Mouse (Mus musculus) neural tube, embryonic 13.5 days (tissue): ENCODE measurements around the gene Mapk12. TPM values are rescaled to one million over a fixed set of nuclear protein-coding genes. Genes with fewer than 3 reads are reported as not detected.

Source experiments
- ATAC-seq: fragments of 200-750 bp; cut with Nextera tagmentation; 2 replicates; pipeline ENCODE4 v1.8.0; 2017; ENCODE audit warnings: low read depth, mild to moderate bottlenecking, moderate TSS enrichment, moderate library complexity
- H3K27ac ChIP-seq: fragments of 300-500 bp; sonication (generic); replicated peaks from 2 replicates; pipeline ENCODE4 v1.5.1; 2015; ENCODE audit warnings: moderate library complexity, mild to moderate bottlenecking, inconsistent platforms
- H3K27me3 ChIP-seq: fragments of 300-500 bp; sonication (generic); 2 replicates; pipeline ENCODE4 v1.6.1; 2015; ENCODE audit warnings: mild to moderate bottlenecking, inconsistent platforms
- H3K36me3 ChIP-seq: fragments of 300-500 bp; sonication (generic); 2 replicates; pipeline ENCODE4 v1.6.1; 2015; ENCODE audit warnings: mild to moderate bottlenecking, inconsistent platforms
- H3K4me1 ChIP-seq: fragments of 300-500 bp; sonication (generic); replicated peaks from 2 replicates; pipeline ENCODE4 v1.6.1; 2015; ENCODE audit warnings: inconsistent platforms
- H3K4me2 ChIP-seq: fragments of 300-500 bp; sonication (generic); 2 replicates; pipeline ENCODE4 v1.6.1; 2015; ENCODE audit warnings: inconsistent platforms, mild to moderate bottlenecking, moderate library complexity
- H3K4me3 ChIP-seq: fragments of 300-500 bp; sonication (generic); 2 replicates; pipeline ENCODE4 v1.5.1; 2015; ENCODE audit warnings: mild to moderate bottlenecking, inconsistent platforms
- H3K9ac ChIP-seq: fragments of 300-500 bp; sonication (generic); 2 replicates; pipeline ENCODE4 v1.6.1; 2015; ENCODE audit warnings: moderate library complexity, mild to moderate bottlenecking, inconsistent platforms
- H3K9me3 ChIP-seq: fragments of 300-500 bp; sonication (generic); 2 replicates; pipeline ENCODE4 v1.6.1; 2016; ENCODE audit warnings: inconsistent platforms
- WGBS: fragments of 180-500 bp; shearing (Covaris S2); methylation state at CpG from one replicate; pipeline ENCODE4 v1.1.7; 2015; 5-methylcytosine and 5-hydroxymethylcytosine counted together
- polyA plus RNA-seq: library from polyadenylated mRNA; unstranded; fragments of >200 nt; fragmentation: Nextera tagmentation; extraction: Ambion mirVana; gene quantifications from 2 replicates; pipeline ENCODE4 v1.2.1, GENCODE M21; 2015

The Mapk12 gene
- polyA plus RNA-seq, 1 experiment from 2014 or later, result 7.0 TPM

DNA sequence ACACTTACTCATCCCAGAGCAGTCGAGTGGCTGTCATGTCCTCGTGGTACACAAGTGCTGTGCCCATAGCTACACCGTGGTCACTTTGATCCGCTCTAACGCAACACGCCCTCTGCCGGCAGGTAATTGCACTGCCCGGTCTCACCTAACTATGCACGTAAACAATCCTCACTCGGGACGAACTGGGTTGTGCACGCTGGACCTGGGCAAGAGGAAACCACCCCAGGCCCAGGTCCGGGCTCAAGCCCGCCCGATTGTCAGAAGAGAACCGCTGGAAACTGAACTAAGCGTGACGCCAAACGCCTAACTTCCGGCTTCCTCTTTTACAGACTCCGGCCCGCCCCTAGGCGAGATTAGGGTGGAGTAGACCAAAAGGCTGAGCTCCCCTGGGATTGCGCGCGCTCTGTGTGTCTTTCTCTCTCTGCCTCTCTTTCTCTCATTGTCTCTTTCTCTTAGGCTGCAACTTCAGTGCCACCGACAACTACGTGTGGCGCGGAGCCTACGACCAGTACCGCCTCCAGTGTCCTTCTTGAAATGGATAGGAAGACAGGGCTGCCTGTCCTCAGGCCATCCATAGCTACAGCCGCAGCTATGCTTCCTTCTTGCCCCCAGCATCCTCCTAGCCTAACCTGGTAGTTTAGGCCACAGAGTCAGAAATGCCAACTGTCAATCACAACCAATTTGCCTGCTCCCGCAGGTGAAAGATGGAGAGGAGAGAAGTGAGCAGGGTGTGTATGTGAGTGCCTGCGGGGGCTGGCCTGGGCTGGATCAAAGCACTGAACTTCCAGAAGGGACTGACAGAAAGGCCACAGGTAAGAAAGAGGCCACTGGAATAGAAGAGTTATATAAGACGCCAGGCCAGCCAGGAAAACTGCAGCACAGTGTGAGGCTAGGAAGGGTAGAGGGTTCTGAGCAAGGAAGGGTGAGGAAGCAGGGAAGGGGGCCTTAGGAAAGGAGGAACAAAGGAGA, 11.8 kb downstream of the Mapk12 start, which contains the start of gene Hdac10:
Gene Hdac10 (minus strand): TSS at position 319 of the 969 bp plus-strand sequence.
- Histone ChIP-seq H3K27ac (peak within 1 kb of the TSS; percentile 81), H3K4me2 (peak within 1 kb of the TSS; percentile 79), H3K36me3 (peaks cover 4% of the 10 kb centered on the region; the same call in 1 of the 2 replicates), H3K4me1 (peaks cover 27% of the 10 kb centered on the region), H3K27me3 (no peaks in the 10 kb centered on the region), H3K9me3 (no peaks in the 10 kb centered on the region), H3K9ac (peak within 1 kb of the TSS; percentile 78), H3K4me3 (peak within 1 kb of the TSS; percentile 60)
- WGBS, result 3% methylated on average over 36 of the region's 36 CpGs
- ATAC-seq, result peak; percentile 83

- Histone ChIP-seq H3K36me3 (peaks cover 4% of the 10 kb centered on the region; the same call in 1 of the 2 replicates), H3K4me2 (peak overlapping the region; percentile 79), H3K9ac (peak overlapping the region; percentile 78), H3K27me3 (no peaks in the 10 kb centered on the region), H3K9me3 (no peaks in the 10 kb centered on the region), H3K4me3 (peak overlapping the region; percentile 60), H3K27ac (peak overlapping the region; percentile 81; the same call in 1 of the 2 replicates), H3K4me1 (peaks cover 34% of the 10 kb centered on the region)
- 75% methylated on average over 8 of the region's 8 CpGs for WGBS
- ATAC-seq, result no peak
Measured at GRCm38 (mm10) chr15:89127364-89127940, 13.1 kb downstream of the Mapk12 start.

DNA sequence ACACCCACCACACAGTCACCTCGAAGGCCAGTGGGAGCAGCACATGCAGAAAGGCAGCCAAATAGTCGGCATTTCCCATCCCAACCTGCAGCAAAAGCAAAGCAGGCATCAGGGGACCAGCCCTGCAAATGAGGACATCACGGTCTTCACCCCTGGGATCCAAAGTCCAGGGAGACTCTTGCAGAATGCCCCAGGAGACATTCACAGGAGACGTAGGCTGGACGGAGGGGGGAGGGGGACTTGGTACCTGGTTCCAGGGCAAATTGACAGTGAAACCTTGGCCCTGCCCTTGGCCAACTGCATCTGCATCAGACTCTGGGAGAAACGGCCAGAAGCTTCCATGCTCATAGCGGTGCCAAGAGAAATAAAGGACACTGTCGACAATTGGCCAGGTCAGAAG, 13.9 kb downstream of the Mapk12 start:
- no peaks in the 10 kb centered on the region for H3K27me3 ChIP-seq
- H3K27ac ChIP-seq, result no peak overlapping the region
- no peaks in the 10 kb centered on the region for H3K9me3 ChIP-seq
- no peak overlapping the region for H3K4me2 ChIP-seq
- no peak for ATAC-seq
- peaks cover 42% of the 10 kb centered on the region for H3K4me1 ChIP-seq
- no peak overlapping the region for H3K9ac ChIP-seq
- H3K36me3 ChIP-seq, result peaks cover 4% of the 10 kb centered on the region; the same call in 1 of the 2 replicates
- 90% methylated on average over 8 of the region's 8 CpGs for WGBS
- H3K4me3 ChIP-seq, result no peak overlapping the region

DNA sequence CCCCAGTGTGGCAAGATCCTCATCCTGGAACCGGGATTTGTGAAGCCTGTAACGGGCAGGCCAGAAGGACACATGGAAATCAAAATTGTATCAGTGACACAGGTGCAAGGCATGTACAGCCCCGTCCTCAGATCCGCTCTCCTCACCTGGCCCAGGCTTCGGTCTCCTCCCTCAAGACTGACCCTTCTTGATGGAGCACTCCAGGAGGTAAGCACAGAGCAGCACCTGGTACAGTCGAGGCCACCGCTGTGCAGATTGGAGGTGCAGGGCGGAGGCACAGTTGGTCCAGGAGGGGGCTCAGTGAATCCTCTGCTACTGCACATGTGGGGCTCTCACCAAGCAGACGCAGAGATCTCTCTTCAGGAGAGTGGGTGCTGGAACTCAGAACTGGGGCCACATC, 15.2 kb downstream of the Mapk12 start:
- Histone ChIP-seq H3K4me2 (no peak overlapping the region), H3K27me3 (no peaks in the 10 kb centered on the region), H3K27ac (no peak overlapping the region), H3K4me3 (no peak overlapping the region), H3K36me3 (peaks cover 1% of the 10 kb centered on the region; the same call in 1 of the 2 replicates), H3K9ac (no peak overlapping the region), H3K9me3 (no peaks in the 10 kb centered on the region), H3K4me1 (peaks cover 55% of the 10 kb centered on the region)
- 97% methylated on average over 9 of the region's 9 CpGs for WGBS
- no peak for ATAC-seq

DNA sequence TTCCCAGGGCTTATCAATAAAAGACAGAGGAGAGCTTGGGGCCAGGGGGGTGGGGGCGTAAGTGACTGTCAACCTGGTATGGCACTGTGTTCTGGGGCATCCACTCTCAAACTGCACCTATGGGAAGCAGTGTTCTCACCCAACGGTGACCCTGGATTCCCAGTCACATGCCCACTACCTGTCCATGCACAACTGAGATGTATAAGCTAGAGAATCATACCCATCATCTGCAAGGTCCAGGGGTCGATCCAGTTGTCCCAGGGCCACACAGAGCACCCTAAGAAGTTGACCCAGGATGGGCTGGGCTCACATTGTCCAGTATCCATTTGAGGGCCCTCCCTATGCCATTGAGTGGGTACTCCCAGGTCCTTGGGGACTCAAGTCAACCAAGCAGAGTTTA, 16.2 kb downstream of the Mapk12 start:
- no peaks in the 10 kb centered on the region for H3K27me3 ChIP-seq
- H3K36me3 ChIP-seq, result peaks cover 4% of the 10 kb centered on the region; the same call in 1 of the 2 replicates
- H3K27ac ChIP-seq, result peak overlapping the region; percentile 92; the same call in 1 of the 2 replicates
- 0 out of 2 replicates have a peak overlapping the region, but pooled peaks have one; percentile 5 for H3K9ac ChIP-seq
- peaks cover 65% of the 10 kb centered on the region for H3K4me1 ChIP-seq
- ATAC-seq, result no peak
- no peak overlapping the region for H3K4me3 ChIP-seq
- peak overlapping the region; percentile 99; the same call in 1 of the 2 replicates for H3K4me2 ChIP-seq
- H3K9me3 ChIP-seq, result no peaks in the 10 kb centered on the region
- WGBS, result 97% methylated on average over 3 of the region's 3 CpGs

- Histone ChIP-seq H3K4me1 (peaks cover 60% of the 10 kb centered on the region), H3K9me3 (no peaks in the 10 kb centered on the region), H3K27ac (peak overlapping the region; percentile 92), H3K27me3 (no peaks in the 10 kb centered on the region), H3K4me2 (peak overlapping the region; percentile 99), H3K36me3 (peaks cover 4% of the 10 kb centered on the region; the same call in 1 of the 2 replicates), H3K4me3 (peak overlapping the region; percentile 73), H3K9ac (peak overlapping the region; percentile 86)
- WGBS, result 31% methylated on average over 11 of the region's 11 CpGs
- ATAC-seq, result peak; percentile 28
Measured at GRCm38 (mm10) chr15:89123595-89123994, 16.9 kb downstream of the Mapk12 start.

- H3K27ac ChIP-seq, result peak within 1 kb of the TSS; percentile 92
- peaks cover 10% of the 10 kb centered on the region for H3K36me3 ChIP-seq
- peak; percentile 78 for ATAC-seq
- peak within 1 kb of the TSS; percentile 99 for H3K4me2 ChIP-seq
- no peaks in the 10 kb centered on the region for H3K9me3 ChIP-seq
- H3K27me3 ChIP-seq, result no peaks in the 10 kb centered on the region
- H3K4me3 ChIP-seq, result peak within 1 kb of the TSS; percentile 73
- peak within 1 kb of the TSS; percentile 86 for H3K9ac ChIP-seq
- peaks cover 54% of the 10 kb centered on the region for H3K4me1 ChIP-seq
- under 1% methylated on average over 47 of the region's 47 CpGs for WGBS
Measured at GRCm38 (mm10) chr15:89122649-89123366, 17.7 kb downstream of the Mapk12 start, which contains the start of gene Tubgcp6. TSS of gene Tubgcp6 (minus strand) at chr15:89123112.

DNA sequence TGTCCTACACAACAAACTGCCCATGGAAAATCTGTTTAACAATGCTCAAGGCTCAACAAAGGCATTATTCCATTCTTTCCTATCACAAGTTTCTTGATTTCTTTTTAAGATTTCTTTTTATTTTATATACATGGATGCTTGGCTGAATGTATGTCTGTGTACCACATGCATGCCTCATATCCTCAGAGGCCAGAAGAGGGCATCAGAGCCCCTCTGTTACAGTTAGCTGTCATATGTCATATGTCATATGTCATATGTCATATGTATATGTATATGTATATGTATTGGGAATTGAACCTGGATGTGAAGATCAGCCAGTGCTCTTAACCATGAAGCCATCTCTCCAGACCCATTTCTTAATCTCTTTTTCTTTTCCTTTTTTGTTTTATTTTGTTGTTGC, 22.5 kb downstream of the Mapk12 start:
- no peak overlapping the region for H3K9ac ChIP-seq
- no peak overlapping the region for H3K4me2 ChIP-seq
- H3K4me3 ChIP-seq, result no peak overlapping the region
- peaks cover 45% of the 10 kb centered on the region for H3K36me3 ChIP-seq
- no peak for ATAC-seq
- H3K9me3 ChIP-seq, result no peaks in the 10 kb centered on the region
- no peak overlapping the region for H3K27ac ChIP-seq
- no peaks in the 10 kb centered on the region for H3K27me3 ChIP-seq
- H3K4me1 ChIP-seq, result peaks cover 33% of the 10 kb centered on the region

DNA sequence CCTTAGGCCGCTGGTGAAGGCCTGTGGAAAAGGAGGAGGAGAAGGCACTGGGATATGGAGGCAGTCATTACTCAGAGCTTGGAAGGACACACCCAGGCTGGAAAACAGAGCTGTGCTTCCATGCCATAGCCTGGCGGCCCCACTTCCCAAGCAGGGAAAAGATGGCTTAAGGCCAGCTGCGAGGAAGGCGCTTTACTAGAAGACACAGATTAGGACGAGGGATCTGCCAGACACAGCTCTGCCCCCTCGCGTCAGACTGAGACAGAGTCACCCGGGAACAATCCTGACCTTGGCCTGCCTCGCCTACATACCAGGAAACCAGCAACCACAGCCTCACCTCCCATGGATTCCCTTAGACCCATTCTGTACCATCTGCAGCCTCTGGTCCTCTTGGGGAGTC, 30.4 kb downstream of the Mapk12 start:
- no peak overlapping the region for H3K9ac ChIP-seq
- H3K36me3 ChIP-seq, result peaks cover 94% of the 10 kb centered on the region
- no peaks in the 10 kb centered on the region for H3K9me3 ChIP-seq
- H3K27ac ChIP-seq, result no peak overlapping the region
- no peaks in the 10 kb centered on the region for H3K27me3 ChIP-seq
- 87% methylated on average over 9 of the region's 9 CpGs for WGBS
- no peak for ATAC-seq
- no peak overlapping the region for H3K4me2 ChIP-seq
- H3K4me3 ChIP-seq, result no peak overlapping the region
- no peaks in the 10 kb centered on the region for H3K4me1 ChIP-seq

GRCm38 (mm10) chr15:89106976-89107375, 33.5 kb downstream of the Mapk12 start:
- Histone ChIP-seq H3K9ac (no peak overlapping the region), H3K9me3 (no peaks in the 10 kb centered on the region), H3K4me1 (no peaks in the 10 kb centered on the region), H3K27me3 (no peaks in the 10 kb centered on the region), H3K4me2 (no peak overlapping the region), H3K4me3 (no peak overlapping the region), H3K36me3 (peaks cover 100% of the 10 kb centered on the region), H3K27ac (no peak overlapping the region)
- ATAC-seq, result no peak
- WGBS, result 94% methylated on average over 1 of the region's 1 CpGs

DNA sequence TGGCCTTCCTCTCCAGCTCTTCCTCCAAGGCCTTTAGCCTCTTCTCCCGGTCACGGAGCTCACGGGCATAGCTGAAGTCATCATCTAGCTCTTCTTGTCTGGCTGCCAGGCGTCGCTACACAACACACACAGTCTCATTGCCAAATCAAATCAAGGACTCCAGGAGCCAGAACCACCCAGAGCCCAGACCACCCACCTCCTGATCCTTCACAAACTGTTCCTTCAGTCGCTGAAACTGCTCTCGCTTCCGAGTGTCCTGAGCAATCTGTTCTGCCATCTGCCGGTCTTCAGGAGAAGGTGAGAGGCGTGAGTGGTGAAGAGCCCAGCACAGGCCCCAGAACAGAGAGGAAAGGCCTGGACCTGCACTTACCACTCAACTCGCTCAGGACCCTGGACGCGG, 34.4 kb downstream of the Mapk12 start:
- H3K27ac ChIP-seq, result no peak overlapping the region
- H3K36me3 ChIP-seq, result peaks cover 100% of the 10 kb centered on the region
- no peaks in the 10 kb centered on the region for H3K27me3 ChIP-seq
- WGBS, result 90% methylated on average over 13 of the region's 13 CpGs
- H3K9me3 ChIP-seq, result no peaks in the 10 kb centered on the region
- no peak overlapping the region for H3K4me2 ChIP-seq
- ATAC-seq, result no peak
- no peak overlapping the region for H3K9ac ChIP-seq
- no peak overlapping the region for H3K4me3 ChIP-seq
- H3K4me1 ChIP-seq, result no peaks in the 10 kb centered on the region
